Mouse (Mus musculus): ENCODE measurements around the gene 1700001C19Rik. TPM values are rescaled to one million over a fixed set of nuclear protein-coding genes. Genes with fewer than 3 reads are reported as not detected.

Gene 1700001C19Rik
- total RNA-seq (2015) (0.12 and 0.27 TPM in 2 replicates), total RNA-seq (2017) (0.33 and 0.95 TPM in 2 replicates)

DNA sequence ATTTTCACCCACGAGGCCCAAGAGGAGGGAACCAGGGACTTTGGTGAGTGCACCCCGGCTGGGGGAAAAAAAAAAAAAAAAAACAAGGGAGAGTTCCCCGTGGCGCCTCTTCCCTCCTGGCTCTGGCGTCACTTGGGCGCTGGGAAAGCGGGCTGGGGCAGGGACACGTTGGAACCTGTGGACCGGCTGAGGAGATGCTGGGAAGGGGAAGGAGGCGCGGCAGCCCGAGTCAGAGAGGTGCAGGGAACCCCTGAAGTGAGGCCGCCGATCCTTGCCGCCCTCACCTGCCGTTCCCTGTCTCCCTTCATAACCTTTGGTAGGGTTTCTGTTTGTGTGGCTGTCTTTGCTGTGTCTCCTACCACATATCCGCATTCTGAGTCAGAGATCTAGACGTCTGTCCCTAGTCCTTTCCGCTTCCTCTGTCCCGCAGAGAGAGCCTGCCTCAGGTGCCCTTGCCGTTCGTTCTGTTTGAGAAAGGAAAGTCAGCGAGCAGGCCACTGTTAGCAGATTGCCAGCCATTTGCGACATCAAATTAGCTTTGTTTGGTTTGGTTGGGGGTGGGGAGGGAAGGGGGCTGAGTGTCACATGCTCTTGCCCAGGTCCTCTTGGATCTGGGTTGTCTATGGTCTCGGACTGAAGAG lies at the start of gene 1700001C19Rik:
1700001C19Rik (minus strand) TSS at position 470 of the 641 bp plus-strand sequence.
- 0 out of 2 replicates have a peak, but pooled peaks have one; percentile 7 for ATAC-seq (replicated peaks; ENCODE audit: poor library complexity)

DNA sequence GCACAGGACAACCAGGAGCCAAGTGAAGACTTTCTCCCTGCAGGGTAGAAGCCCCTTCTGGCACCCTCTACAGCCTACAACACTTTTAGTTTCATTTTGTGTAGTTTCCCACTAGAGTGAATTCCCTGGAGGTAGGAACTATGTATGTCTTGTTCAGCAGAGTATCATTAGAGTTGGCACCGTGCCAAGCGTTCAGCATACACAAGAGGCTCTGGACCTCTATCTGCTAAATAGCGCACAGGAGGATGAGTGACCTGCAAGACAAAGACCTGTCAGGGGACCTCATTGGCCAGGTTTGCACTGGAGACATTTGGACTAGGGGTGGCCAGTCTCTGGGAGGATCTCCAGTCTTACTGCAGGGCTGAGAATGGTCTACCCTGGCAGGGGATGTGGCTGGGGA lies 48.6 kb upstream of the 1700001C19Rik start:
- ATAC-seq (replicated peaks; ENCODE audit: poor library complexity), result 0 out of 2 replicates have a peak, but pooled peaks have one; percentile 8

DNA sequence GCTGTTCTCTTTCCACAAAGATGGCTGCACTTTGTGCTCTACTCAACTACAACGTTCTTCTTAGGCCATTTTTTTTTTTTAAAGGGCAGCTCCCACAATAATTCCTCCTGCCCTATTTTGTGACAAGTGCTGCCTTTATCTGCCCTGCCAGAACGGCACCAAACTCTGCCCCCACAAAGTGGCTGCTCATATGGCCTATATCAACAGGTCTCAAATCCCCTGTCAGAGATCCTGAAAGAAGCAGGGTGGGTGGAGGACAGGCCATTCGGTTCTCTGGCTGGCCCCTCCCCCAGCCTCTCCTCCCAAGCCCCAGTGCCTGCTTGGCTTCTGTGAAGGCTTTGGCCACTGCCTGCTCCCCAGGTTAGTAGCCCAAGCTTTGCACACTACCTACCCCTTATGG lies 47.8 kb upstream of the 1700001C19Rik start:
- ATAC-seq (replicated peaks; ENCODE audit: poor library complexity), result peak; percentile 47; the same call in 1 of the 2 replicates

DNA sequence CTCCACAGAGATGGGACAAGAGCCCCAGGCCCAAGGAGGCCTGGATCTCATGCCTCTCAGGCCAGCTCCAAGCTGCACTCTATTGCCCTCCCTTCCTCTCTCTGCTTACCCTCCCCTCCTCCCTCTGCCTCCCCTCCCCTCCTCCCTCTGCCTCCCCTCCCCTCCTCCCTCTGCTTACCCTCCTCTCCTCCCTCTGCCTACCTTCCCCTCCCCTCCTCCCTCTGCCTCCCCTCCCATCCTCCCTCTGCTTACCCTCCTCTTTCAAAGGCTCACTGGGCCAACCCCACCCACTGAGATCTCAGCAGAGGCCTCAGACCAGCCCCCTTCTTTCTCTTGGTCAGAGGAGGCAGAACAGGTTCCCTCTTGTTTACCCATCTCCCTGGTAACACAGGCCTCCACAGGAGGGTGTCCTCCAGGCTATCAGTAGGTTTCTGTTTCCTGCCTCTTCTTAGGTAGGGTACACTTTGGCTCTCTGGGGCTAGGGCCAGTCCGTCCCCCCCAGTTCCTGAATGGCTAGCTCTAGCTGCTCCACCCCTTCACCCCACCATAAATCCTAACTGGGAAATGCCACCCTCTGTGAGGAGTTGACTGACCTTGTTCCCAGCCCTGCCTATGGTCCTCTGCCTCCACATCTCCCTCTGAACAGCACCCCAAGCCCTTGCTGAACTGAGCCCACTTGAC lies 47.2 kb upstream of the 1700001C19Rik start:
- peak; percentile 65 for ATAC-seq (replicated peaks; ENCODE audit: poor library complexity)

DNA sequence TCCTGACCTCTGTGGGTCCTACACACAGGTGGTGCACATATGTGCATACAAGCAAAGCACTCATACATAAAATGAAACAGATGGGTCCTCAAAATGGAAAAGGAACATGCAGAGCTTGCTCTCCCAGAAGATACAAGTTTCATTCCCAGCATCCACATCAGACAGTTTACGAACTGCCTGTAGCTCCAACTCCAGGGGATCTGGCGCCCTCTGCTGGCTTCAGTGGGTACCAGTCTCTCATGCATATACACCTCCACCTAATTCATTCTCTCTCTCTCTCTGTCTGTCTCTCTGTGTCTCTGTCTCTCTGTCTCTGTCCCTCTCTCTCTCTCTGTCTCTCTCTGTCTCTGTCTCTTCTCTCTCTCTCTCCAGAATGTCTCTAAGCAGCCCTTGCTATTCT lies 45.2 kb upstream of the 1700001C19Rik start:
- peak; percentile 56 for ATAC-seq (replicated peaks; ENCODE audit: poor library complexity)

DNA sequence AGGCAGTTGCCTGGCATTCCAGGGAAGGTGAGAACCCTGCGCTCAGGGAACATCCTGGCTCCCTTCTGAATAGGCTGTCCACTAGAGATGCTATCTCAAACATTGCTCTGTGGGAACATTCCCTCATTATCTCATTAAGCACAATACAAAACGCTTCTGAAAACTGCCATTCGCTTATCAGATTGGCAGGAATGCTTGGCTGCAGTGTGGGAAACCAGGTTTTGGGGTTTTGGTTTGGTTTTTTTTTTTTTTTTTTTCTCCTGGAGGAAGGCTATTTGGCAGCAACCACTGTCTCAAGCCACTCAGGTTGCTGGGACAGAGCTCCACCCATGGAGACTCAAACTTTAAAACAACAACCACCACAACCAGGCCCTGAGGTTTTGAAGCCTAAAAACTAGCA lies 42.7 kb upstream of the 1700001C19Rik start:
- ATAC-seq (replicated peaks; ENCODE audit: poor library complexity), result no peak

DNA sequence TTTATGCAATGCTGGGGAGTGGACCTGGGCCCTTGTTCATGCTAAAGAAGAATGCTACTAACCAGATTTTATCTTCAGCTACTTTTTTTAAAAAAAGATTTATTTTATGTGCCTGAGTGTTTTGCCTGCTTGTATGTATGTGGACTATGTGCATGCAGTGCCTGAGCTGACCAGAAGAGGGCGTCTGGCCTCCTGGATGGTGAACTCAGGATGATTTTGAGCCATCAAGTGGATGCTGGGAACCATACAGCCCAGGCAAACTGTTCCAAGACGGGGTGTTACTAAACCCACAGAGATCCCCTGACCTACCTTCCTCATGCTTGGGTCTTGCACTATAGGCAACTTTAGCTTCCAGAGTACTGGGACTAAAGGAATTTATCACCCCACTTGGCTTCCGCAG lies 38.5 kb upstream of the 1700001C19Rik start:
- peak; percentile 66; the same call in 1 of the 2 replicates for ATAC-seq (replicated peaks; ENCODE audit: poor library complexity)

DNA sequence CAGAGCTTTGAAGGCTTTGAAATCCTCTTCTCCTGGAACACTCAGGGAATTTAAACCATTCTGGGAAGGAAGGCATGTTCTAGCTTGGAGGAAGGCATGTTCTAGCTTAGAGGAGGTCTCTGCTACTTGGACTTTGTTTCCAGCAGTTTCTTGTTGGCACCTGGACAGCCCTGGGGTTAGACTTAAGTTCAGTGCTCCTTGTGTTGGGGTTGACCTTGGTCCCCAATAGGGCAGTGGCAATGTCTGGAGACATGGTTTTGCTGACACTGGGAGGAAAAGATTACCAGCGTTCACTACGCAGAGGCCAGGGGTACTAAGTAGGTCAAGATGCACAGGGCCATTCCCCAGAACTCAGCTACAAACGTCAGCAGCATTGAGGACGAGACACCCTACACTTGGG lies 38.0 kb upstream of the 1700001C19Rik start:
- ATAC-seq (replicated peaks; ENCODE audit: poor library complexity), result no peak

DNA sequence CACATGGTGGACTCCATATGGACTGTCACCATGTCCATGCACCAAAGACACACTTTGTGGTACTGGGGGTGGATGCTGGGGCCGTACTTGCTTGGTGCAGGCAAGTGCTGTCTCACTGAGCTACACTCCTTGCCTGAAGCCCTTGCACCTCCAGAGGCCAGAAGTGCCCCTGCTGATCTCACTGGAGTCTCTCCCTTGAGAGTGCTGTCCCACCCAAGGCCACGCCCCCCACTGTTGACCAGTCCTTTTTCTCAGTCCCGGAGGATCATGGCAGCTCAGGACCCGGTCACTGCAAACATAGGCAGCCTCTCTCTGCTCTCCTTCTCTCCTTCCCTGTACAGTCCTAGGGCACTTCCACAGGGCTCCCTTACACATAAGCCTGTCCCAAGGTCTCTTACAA lies 37.1 kb upstream of the 1700001C19Rik start:
- ATAC-seq (replicated peaks; ENCODE audit: poor library complexity), result no peak

DNA sequence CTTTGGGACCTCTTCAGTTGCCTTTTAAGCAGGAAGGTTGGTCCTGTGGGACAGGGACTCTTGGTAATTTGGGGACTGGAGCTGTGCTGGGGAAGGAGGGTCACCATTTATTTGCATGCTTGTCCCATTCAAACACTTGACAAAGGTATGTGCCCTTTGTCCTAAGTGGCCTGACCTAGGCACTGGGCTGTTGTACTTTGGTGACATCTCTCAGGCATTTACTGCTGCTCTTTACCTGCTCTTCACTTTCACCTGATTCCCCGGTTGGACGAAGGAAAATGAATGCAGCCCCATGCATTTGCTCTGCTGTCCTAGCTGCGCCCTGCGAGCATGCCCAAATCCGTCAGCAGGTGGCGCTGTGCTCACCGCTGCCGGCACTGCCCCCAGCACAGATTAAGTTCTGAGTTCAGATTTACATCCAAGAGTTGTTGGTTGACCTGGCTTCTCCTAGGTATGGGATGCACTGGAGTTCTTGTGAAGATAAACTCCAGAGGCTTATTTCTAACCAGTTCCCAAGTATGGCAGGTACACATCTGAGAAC lies 36.3 kb upstream of the 1700001C19Rik start:
- peak; percentile 87 for ATAC-seq (replicated peaks; ENCODE audit: poor library complexity)

DNA sequence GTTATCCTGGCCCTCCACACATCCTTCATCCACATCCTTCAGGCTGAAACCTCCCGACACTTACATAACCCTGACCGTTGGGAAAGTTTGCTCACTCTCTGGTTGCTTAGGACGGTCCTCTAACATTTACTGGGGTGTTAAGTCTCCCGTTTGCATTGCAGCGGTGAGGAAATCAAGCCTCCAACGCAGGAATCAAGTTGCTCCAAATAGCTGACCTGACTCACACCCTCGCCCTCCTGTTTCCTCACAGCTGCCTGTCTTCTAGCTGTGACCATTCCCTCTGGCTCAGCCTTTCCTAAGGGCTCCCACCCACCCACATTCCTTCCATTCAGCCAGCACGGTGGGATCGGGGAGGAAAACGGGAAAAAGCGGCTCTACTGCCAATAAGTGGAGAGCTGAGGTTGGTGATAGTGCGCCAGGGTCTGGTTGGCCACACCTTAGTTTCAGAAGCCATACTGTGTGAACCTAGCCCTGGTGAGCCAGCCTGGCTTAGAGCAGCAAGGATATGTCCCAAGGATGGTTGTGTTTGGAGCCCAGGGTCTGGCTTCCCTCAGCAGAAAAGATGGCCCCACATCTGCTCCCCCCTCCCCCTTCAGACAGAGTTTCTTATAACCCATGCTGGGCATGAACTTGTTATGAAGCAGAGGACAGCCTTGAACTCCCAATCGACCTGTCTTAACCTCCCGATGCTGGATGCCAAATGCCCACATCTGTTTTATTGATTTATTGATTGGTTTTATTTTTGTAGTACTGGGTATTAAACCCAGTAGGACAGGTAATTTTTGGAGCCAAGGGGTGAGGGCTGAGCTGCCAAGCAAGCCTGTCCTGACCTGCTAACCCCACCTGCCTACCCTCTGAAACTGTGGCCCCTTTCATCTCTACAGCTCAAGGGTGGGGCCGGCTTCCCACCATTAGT lies 35.5 kb upstream of the 1700001C19Rik start:
- ATAC-seq (replicated peaks; ENCODE audit: poor library complexity), result no peak

DNA sequence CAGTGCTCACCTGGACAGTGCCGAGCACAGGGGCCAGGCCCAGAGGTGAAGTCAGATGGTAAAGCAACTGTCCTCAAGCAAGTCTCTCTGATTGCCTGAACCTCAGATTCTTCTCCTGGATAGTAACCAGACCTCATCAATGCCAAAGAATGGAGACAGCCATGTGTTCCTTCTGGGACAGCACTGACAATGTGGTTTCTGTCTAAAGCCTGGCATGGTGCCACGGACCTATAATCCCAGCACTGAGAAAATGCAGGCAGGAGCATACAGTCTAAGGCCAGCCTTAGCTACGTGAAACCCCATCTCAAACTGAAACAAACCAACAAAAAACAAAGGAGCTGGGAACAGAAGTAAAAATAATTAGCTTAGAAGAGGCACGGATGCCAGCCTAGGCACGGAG lies 33.5 kb upstream of the 1700001C19Rik start:
- ATAC-seq (replicated peaks; ENCODE audit: poor library complexity), result no peak

DNA sequence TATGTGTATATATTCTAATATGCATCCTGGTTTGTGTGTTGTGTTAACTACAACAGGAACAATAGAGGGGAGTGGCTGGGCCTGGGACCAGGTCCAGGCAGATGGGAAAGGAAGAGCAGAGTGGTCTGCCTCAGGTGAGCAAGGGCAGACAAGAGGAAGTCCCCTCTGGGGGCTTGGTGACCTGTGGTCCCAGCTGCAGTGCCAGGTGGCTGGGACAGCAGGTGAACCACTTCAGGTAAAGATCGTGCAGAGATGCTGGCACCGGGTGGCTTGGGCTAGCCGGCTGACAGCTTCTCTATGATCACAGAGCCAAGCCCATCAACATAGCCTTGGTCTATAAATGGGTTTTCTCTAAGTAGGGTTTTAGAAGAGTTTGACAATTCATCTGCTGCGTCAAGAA lies 32.9 kb upstream of the 1700001C19Rik start:
- ATAC-seq (replicated peaks; ENCODE audit: poor library complexity), result no peak

DNA sequence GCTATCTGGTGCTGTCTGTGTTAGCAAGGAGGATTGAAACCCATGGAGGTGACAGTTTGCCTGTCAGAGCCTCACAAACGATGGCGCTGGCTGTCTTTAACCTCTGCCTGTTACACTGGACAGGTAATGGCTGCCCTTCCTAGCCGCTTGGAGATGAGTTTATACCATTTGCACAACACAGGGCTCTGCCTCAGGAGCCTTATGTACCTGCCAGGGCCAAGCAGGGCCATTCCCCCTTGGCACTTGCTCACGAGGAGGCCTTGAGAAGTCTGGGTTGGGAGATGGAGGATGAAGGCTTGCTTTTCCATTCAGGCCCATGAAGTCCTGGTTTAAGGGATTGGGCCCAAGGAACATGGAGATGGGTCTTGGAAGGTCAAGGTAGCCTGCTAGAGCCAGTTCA lies 32.5 kb upstream of the 1700001C19Rik start:
- ATAC-seq (replicated peaks; ENCODE audit: poor library complexity), result no peak

DNA sequence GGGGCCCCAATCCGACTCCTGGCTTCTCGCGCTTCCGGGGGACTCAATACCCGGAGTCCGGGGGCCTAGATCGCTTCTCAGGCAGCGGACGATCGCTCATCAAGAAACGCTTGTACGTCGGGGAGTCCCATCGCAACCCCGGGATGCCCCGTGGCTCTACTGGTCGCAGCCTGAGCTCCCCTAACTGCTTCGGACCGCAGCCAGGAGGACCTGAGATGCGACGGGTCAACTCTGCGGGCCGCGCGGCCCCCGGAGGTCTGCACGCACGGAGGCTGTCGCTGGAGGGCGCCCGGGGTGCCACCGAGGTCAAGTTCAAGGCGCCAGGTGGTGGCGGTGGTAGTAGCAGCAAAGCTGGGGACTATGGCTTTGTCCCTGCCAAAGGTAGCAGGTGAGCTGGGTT lies 31.3 kb upstream of the 1700001C19Rik start:
- no peak for ATAC-seq (replicated peaks; ENCODE audit: poor library complexity)

DNA sequence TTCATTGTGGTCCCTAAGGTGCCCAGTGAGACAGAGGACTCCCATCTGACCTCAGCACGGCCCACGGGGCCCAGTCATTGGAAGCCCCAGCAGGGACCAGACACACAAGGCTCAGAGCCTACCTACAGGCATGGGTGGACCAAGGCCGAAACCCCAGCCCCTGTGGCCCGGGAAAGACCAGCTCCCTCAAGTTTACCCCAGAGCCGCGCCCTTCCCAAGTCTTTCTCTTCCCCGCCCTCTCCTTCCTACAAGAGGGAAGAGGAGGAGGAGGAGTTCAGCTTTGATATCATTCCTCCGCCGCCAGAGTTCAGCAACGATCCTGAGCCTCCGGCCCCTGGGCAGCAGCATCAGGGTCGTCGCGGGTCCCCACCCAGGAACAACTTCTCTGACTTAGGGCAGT lies 30.9 kb upstream of the 1700001C19Rik start:
- no peak for ATAC-seq (replicated peaks; ENCODE audit: poor library complexity)

DNA sequence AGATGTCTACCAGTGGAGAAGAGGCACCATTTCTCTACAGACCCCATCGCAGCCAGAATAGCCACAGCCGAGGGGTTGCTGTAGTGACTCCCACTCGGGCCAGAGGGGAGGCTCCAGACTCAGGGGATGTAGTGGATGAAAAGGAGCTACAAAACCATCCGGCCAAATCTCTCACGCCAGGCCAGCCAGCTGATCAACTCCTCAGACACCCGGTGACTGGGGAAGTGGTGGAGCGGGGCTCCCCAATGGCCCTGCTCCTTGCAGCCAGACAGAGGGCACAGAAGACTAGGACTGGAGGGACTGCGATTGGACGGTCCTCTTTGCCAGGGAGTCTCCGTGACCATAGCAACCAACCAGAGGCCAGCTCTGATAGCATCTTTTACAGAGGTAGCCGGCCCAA lies 30.5 kb upstream of the 1700001C19Rik start:
- no peak for ATAC-seq (replicated peaks; ENCODE audit: poor library complexity)

DNA sequence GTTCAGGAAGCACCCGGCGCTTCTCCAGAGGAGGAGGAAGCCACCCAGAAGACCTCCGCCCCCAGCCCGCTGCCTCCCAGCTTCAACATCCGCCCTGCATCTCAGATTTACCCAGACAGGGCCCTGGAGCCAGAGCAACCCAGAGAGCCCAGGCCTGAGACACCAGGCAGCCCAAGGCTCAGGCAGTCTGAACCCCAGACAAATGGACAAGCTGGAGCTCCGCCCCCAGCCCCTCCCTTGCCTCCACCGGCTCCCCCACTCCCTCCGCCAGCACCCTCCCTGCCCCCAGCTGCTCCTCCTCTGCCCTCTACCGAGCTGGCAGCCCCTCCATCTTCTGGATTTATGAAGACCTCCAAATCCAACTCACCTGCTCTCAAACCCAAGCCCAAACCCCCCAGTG lies 29.1 kb upstream of the 1700001C19Rik start:
- ATAC-seq (replicated peaks; ENCODE audit: poor library complexity), result no peak

DNA sequence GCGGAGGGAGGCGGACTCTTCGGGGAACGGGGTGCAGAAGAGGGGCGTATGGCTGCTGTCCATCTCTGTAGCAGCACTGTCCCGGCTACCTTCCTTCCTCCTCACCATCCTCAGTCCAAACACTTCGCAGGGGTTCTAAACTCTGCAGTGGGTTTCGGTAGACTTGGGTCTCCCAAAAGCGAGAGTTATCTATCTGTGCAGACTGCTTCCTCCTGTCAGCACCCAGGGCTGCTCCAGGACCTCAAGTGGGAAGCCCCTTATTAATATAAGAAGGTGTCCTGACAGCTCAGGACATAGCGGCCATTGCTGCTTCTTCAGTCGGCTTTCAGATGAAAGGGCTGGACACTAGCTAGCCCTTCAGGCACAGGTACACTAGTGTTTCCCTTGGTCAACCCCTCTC lies 27.8 kb upstream of the 1700001C19Rik start:
- no peak for ATAC-seq (replicated peaks; ENCODE audit: poor library complexity)

DNA sequence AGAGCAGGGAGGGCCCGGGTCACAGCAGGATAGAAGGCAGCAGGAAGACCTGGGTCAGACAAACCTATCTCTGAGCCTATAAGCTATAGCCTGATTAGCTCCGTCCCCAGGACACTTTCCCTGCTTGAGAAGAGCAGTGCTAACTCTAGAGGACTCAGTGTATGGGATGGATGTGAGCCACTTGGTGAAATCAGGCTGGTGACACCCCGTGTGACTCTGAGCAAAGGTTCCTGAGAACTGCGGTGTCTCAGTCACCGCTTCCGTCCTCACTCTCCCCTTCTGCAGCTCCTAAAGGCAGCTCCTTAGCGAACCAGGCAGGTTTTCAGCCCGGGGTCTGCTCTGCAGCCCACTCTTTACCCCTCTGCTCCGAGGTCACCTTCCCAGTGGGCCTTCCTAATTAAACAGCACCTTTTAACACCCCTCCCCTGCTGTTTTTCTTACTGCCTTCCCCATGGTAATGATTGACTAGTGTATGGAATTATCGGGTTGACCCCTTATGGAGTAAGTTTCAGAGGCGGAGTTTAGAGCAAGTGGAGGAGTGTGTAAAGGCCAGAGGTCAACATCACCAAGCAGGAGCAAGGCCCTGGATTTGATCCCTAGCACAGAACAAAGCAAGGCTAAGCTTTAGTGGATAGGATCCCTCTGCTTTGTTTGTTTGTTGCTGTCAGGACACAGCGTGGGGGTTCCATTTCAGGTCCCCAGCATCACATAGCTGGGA lies 27.2 kb upstream of the 1700001C19Rik start:
- ATAC-seq (replicated peaks; ENCODE audit: poor library complexity), result no peak
